12 mouse cellular contexts compared by ENCODE assay signal in genomic region chr6:85017011-85017410, GRCm38 (mm10). TPM values are rescaled to one million over a fixed set of nuclear protein-coding genes. Genes with fewer than 3 reads are reported as not detected.
DNase-seq lines count a peak whose midpoint lies in the region; ATAC-seq and TF ChIP-seq lines count a peak whose summit lies in the region.
"Had no signal": no experiment of that assay in that cellular context is flagged by ENCODE, and none has a peak within 500 bp of the region (broad histone marks: within the 10 kb centered on the region; RNA-seq: fewer than 3 reads in every experiment).

No protein-coding gene starts in this region.

- 27% methylated on average over 2 of the region's 2 CpGs for WGBS in intestine, postnatal 0 days
- whole genome bisulfite sequencing in intestine, embryonic 16.5 days: 39% methylated on average over 2 of the region's 2 CpGs
- 30% methylated on average over 2 of the region's 2 CpGs for WGBS in midbrain, postnatal 0 days
- 61% methylated on average over 2 of the region's 2 CpGs for WGBS in midbrain, embryonic 10.5 days

- DNase-seq in midbrain, postnatal 0 days (ENCODE audit: low spot score): peak; percentile 60
- DNase-seq in midbrain, embryonic 10.5 days (ENCODE audit: low spot score): no peak
- DNase-seq in cerebellum, adult 18-20 months: no peak
- no peak for DNase-seq in natural killer cell, adult 2 months (ENCODE audit: low spot score in 2 of 2)
- DNase-seq: gastrocnemius, postnatal 25 days; heart, postnatal 14 days; kidney, postnatal 10 days had no signal

- ATAC-seq in intestine, postnatal 0 days: no peak
- ATAC-seq in intestine, embryonic 16.5 days: no peak
- no peak for ATAC-seq in midbrain, postnatal 0 days (ENCODE audit: low FRiP score)
- ATAC-seq in common myeloid progenitor, adult 5-6 weeks (replicated peaks; ENCODE audit: low read depth, poor library complexity, severe bottlenecking): 0 out of 2 replicates have a peak, but pooled peaks have one; percentile 39

- no peaks in the 10 kb centered on the region for H3K27me3 ChIP-seq in intestine, postnatal 0 days (replicated peaks; ENCODE audit: control insufficient read depth, insufficient read depth, low read length)
- no peaks in the 10 kb centered on the region for H3K27me3 ChIP-seq in intestine, embryonic 16.5 days (replicated peaks; ENCODE audit: control insufficient read depth, insufficient read depth, low read length)
- no peaks in the 10 kb centered on the region for H3K27me3 ChIP-seq in midbrain, postnatal 0 days (ENCODE audit: insufficient read depth, low read length)
- no peaks in the 10 kb centered on the region for H3K27me3 ChIP-seq in midbrain, embryonic 10.5 days (ENCODE audit: low read depth, poor library complexity, severe bottlenecking)
- H3K27me3 ChIP-seq: megakaryocyte, embryonic 14.5 days; neural tube, embryonic 13.5 days had no signal

- H3K4me1 ChIP-seq in intestine, postnatal 0 days (replicated peaks; ENCODE audit: control insufficient read depth, insufficient read depth, low read length): no peaks in the 10 kb centered on the region
- no peaks in the 10 kb centered on the region for H3K4me1 ChIP-seq in intestine, embryonic 16.5 days (ENCODE audit: control insufficient read depth, insufficient read depth, low read length)
- H3K4me1 ChIP-seq in midbrain, postnatal 0 days (ENCODE audit: insufficient read depth, low read length): no peaks in the 10 kb centered on the region
- H3K4me1 ChIP-seq in midbrain, embryonic 10.5 days: peaks cover 10% of the 10 kb centered on the region
- H3K4me1 ChIP-seq: megakaryocyte, embryonic 14.5 days; neural tube, embryonic 13.5 days had no signal

- TF ChIP-seq CTCF in intestine, postnatal 0 days (IDR thresholded peaks at IDR 0.05; ENCODE audit: low read depth): peak; percentile 62
- peak; percentile 80 for TF ChIP-seq CTCF in midbrain, postnatal 0 days (IDR thresholded peaks at IDR 0.05)

- no peak overlapping the region for H3K9ac ChIP-seq in intestine, postnatal 0 days (ENCODE audit: low read depth, low read length)
- no peak overlapping the region for H3K9ac ChIP-seq in intestine, embryonic 16.5 days (ENCODE audit: low read depth, low read length)
- H3K9ac ChIP-seq in midbrain, postnatal 0 days (replicated peaks; ENCODE audit: low read length, poor library complexity, severe bottlenecking): no peak overlapping the region
- H3K9ac ChIP-seq: neural tube, embryonic 13.5 days had no signal

- H3K4me3 ChIP-seq in intestine, postnatal 0 days (ENCODE audit: low read depth, low read length): no peak overlapping the region
- H3K4me3 ChIP-seq in intestine, embryonic 16.5 days (ENCODE audit: low read length): no peak overlapping the region
- H3K4me3 ChIP-seq in midbrain, postnatal 0 days (ENCODE audit: low read depth, low read length): no peak overlapping the region
- no peak overlapping the region for H3K4me3 ChIP-seq in midbrain, embryonic 10.5 days
- H3K4me3 ChIP-seq: megakaryocyte, embryonic 14.5 days; neural tube, embryonic 13.5 days had no signal

- H3K9me3 ChIP-seq in intestine, postnatal 0 days (ENCODE audit: control insufficient read depth): no peaks in the 10 kb centered on the region
- no peaks in the 10 kb centered on the region for H3K9me3 ChIP-seq in intestine, embryonic 16.5 days (ENCODE audit: control insufficient read depth, low read length)
- H3K9me3 ChIP-seq in midbrain, postnatal 0 days (ENCODE audit: low read length): no peaks in the 10 kb centered on the region
- no peaks in the 10 kb centered on the region for H3K9me3 ChIP-seq in midbrain, embryonic 10.5 days (replicated peaks)
- H3K9me3 ChIP-seq: megakaryocyte, embryonic 14.5 days; neural tube, embryonic 13.5 days had no signal

- H3K27ac ChIP-seq in intestine, postnatal 0 days (ENCODE audit: low read depth, low read length): no peak overlapping the region
- H3K27ac ChIP-seq in intestine, embryonic 16.5 days (ENCODE audit: low read length): no peak overlapping the region
- H3K27ac ChIP-seq in midbrain, postnatal 0 days (ENCODE audit: low read depth, low read length): no peak overlapping the region
- H3K27ac ChIP-seq in midbrain, embryonic 10.5 days (replicated peaks): no peak overlapping the region
- H3K27ac ChIP-seq: neural tube, embryonic 13.5 days had no signal

- H3K36me3 ChIP-seq in intestine, postnatal 0 days (ENCODE audit: control insufficient read depth, insufficient read depth): no peaks in the 10 kb centered on the region
- H3K36me3 ChIP-seq in intestine, embryonic 16.5 days (ENCODE audit: control insufficient read depth, insufficient read depth, low read length): no peaks in the 10 kb centered on the region
- no peaks in the 10 kb centered on the region for H3K36me3 ChIP-seq in midbrain, postnatal 0 days (ENCODE audit: insufficient read depth, low read length)
- H3K36me3 ChIP-seq in midbrain, embryonic 10.5 days: no peaks in the 10 kb centered on the region
- H3K36me3 ChIP-seq: neural tube, embryonic 13.5 days had no signal

- no peak overlapping the region for H3K4me2 ChIP-seq in intestine, postnatal 0 days (replicated peaks; ENCODE audit: low read depth)
- no peak overlapping the region for H3K4me2 ChIP-seq in intestine, embryonic 16.5 days (ENCODE audit: low read depth, low read length)
- no peak overlapping the region for H3K4me2 ChIP-seq in midbrain, postnatal 0 days (ENCODE audit: low read depth, low read length, poor library complexity, severe bottlenecking)
- H3K4me2 ChIP-seq: neural tube, embryonic 13.5 days had no signal

RNA-seq across cellular contexts. Expression of gene Exoc6b, which starts 52.3 kb away (rescaled TPM):
- 6.7 and 8.6 TPM in 2 replicates for polyA plus RNA-seq in intestine, postnatal 0 days (2015; fragmentation: Nextera tagmentation; extraction: Ambion mirVana)
- 17.9 and 18.8 TPM in 2 replicates for polyA plus RNA-seq in intestine, embryonic 16.5 days (2015; fragmentation: Nextera tagmentation; extraction: Ambion mirVana)
- 43.7 and 54.6 TPM in 2 replicates for total RNA-seq in midbrain, postnatal 0 days (2014; rRNA removed)
- polyA plus RNA-seq in midbrain, postnatal 0 days (2015; fragmentation: Nextera tagmentation; extraction: Ambion mirVana): 35.3 and 37.0 TPM in 2 replicates
- 22.8 and 29.2 TPM in 2 replicates for polyA plus RNA-seq in midbrain, embryonic 10.5 days (2016; fragmentation: Nextera tagmentation; extraction: Ambion mirVana)
- total RNA-seq in common myeloid progenitor, adult 5-6 weeks (2017): 10.7 and 15.3 TPM in 2 replicates
